Mouse (Mus musculus) frontal cortex, postnatal 36 days (tissue): ENCODE results near the gene Gm5148.

Source experiments
- DNase-seq, 2 experiments: peaks; one replicate each; pipeline ENCODE4 v3.0.0; 2022; ENCODE audit warnings: low spot score in 2 of 2

The Gm5148 gene

DNA sequence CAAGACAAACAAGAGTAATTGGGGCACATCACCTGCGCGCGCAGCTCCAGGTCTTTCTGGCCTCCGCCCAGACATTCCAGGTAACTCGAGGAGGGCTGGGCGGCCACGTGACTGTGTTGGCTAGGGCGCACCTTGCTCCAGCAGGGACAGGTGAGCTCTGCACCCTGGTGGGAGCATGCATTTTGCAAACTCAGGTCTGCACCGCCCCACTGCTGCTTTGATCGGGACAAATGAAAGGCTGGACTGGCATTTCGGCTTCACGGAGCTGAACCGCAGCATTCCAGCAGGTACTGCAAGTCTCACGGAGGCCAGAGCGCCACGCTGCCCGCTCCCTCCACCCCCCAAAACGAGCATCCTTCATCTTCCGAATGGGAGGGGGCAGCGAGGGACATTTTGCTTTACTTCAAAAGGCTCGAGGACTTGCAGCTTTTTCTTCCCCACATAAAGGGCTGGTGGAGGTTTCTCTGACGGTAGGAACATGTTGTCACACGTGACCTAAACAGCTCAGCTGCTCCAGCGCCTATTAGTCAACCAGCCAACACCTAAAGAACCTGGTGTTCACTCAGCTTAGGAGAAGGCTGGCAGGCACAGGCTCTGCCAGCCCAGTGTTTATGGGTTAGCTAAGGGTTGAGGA is at the start of gene Gm5148:
Gene Gm5148, minus strand, starts transcription at position 320 of the 634 bp plus-strand sequence.
- peak; percentile 45 to 54 for DNase-seq

DNA sequence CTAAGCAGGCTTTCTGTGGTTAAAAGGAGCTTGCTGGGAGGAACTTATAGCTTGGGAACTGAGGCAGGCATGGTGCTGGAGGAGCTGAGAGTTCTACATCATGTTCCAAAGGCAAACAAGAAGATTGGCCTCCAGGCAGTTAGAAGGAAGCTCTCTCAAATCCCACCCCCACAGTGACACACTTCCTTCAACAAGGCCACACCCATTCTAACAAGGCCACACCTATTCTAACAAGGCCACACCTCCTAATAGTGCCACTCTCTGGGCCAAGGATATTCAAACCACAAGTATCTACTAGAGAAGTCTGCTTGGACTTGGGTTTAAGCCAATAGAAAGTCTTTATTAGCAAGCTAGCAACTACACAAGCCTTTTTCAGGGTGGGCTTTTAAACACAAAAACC is 46.7 kb upstream of the Gm5148 start:
- DNase-seq = no peak

DNA sequence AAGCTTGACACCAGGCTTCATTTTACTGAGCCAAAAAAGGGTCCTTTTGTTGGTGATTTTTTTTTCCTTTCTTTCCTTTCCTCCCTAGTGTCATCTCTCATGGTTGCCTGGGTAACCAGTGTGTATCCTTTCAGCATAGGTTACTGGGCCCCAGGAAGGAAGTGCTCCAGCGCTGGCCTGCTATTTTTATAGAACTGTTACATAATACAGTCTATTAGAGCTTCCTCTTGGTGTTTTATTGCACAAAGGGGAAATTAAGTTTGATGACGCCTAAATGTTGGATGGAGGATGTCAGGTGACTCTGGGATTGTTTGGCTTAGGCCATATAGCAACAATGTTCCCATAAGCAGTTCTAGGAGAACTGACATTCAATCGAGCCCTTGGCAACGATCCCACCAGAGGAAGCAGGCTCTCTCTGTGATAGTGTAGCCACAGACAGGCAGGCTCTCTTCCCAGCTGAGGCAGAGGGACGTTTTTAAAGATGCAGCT is 45.0 kb upstream of the Gm5148 start:
- DNase-seq = peak; percentile 67 to 73

DNA sequence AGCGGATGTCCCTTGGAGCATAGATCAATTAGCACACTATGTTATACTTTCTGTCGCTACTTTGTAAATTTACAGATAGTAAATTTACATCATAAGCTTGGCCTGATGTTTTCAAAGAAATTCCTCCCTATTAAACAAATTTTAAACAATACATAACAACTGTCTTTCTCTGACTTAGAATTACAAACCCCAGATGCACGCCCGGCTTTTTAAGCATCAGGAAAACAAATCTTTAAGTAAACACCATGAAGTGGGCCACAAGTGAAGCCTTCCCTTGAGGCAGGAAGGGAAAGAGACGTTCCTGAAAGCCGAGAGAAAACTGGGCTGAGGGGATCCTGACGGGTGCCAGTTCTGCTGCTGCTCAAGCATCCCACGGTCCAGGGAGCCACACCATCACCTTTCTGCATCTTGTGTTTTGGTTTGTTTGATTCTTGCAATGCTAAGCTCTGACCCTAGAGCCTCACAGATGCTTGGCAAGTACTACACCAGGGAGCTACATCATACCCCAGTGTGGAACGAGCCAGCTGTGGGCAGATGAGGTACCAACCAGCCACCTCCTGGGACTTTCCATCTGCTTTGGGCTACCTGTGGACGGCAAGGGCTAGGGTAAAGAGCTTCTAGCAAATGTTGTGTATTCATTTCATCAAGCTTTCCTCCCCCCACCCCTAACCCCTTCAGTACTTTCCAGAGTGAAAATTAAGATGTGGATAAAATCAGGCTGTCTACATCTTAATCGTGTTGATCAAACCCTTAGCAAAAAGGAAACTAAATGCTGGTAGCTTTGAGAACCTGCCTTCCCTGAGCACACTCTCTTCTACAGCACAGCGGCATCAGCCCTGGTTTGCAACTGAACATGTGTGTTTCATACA is 43.1 kb upstream of the Gm5148 start:
- DNase-seq = no peak

DNA sequence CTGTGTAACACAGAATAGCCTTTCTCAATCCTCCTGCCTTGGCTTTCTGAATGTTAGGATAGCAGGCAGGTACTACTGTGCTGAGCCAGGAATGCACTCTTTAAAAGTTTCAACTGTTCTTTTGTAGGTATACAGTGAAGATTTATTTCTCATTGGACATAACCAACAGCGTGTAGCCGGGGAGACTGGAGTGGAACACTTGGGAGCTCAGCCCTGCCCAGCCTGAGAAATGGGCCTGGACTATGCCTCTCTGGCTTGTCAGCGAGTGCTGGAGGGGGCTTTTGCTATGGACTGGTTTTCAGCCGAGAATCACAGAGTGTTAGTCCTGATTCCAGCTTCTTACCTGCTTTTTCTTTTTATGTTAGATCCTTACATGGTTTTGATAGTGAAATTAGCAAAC is 42.3 kb upstream of the Gm5148 start:
- no peak for DNase-seq

DNA sequence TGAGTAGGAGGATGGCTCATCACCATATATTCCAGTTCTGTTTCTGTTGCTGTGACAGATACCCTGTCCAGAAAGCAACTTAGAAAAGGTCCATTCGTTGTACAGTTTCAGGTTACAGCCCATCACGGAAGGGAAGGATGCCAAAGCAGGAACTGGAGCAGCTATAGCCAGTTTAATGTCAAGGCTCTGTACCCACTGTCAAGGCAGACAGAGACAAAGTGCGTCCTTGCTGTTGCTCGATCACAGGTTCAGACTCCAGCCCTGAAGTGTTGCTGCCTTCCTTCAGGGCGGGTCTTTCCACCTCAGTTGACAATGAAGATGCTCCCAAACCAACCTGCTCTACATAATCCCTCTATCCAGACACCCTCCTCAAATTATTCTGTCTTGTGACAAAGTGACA is 41.7 kb upstream of the Gm5148 start:
- no peak for DNase-seq

DNA sequence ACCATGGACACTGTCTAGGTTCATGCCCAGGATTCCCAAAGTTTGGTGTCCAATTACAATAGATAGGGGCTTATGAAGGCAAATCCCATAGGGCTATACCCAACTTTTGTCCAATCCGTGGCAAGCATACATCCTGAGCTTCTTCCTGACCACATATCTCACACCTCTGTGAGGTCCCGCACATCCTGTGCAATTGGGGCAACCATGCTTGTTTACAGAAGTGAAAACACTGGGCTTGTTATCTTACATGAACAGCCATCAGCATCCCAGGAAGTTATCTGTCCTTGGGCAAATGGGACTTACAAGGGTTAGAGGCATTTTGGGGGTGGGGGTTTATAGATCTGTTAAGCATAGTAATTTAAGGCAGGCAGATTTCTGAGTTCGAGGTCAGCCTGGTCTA is 41.0 kb upstream of the Gm5148 start:
- DNase-seq = no peak

DNA sequence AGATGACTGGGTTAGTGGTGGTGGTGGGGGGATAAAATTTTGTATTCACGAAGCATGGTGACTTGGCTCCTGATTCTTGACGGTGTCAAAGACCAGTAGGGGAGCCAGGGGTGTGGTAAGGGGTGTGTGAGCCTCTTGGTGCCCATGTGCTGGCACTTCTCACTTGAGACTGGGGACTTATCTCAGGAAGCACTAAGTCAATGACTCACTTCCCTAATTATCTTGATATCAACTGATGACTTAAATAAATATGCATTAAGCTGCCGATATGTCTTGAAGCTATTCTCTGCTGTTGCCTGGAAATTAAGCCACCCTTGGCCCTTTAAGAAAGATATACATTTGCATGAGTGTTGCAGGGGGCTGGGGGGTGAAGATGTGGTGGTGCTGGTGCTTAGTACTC is 38.0 kb upstream of the Gm5148 start:
- DNase-seq = no peak

DNA sequence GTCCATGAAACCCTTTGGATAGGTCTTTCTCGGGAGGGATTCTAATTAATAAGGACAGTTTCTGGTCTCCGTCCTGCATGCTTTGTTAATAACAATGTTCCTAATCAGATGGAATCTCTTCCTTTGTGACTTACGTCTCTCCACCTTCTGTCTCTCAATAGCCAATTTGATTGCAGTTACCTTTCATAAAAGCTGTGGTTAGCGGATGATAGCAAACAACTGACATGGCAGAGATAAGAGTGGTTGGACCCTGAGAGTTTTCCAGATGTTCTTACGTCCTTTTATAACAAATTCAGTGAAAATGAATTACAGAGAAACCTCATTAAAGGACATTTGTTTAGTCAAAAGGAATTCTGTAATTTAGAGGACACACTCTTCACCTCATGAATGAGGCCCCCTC is 37.5 kb upstream of the Gm5148 start:
- no peak for DNase-seq

DNA sequence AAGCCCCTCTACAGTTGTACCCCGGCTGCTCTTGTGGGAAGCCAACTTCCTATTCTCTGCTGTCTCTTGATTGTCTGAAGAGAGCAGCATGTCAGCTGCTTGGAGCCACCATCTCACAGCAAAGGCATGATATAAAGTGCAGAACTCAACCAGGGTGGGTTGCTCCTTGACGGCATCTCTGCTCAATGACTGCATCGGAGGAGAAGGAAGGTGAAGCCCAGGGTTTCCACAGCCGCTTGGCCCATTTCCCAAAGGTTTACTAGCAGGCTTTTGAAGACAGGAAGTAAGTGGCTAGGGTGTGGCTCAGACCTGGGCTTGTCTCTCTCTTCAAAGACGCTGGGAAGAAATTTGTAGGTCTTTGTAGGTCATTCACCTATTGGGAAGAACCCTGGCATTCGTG is 36.6 kb upstream of the Gm5148 start:
- no peak for DNase-seq

DNA sequence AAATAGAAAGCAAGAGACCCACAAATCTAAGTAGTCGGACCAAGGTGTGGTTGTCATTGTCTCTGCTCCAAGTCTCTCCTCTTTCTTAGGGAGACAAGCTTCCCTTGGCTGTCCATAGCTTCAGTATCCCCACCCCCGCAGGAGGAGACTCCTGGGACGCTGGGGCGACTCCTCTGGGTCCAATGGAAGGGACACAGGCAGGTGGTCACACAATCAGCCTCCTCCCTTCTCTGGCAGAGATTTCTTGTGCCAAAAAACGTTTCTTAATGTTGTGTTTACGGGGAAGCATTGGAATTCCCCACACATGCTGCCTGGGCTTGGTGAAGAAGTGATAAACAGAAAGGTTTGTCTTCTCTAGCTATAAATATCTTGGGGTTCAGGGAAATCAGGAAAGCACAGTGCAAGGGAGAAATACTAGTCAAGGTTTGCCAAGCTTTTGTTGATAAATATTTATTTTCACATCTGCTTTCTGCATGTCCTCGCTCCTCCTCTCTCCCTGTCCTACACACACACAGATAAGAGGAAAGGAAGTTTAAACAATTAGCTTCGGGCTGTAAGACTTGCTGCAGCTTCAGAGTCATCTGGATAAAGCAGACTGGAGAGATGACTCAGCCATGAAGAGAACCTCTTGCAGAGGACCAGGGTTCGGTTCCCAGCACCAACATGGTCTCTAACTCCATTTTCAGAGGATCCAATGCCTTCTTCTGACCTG is 34.5 kb upstream of the Gm5148 start:
- no peak for DNase-seq

DNA sequence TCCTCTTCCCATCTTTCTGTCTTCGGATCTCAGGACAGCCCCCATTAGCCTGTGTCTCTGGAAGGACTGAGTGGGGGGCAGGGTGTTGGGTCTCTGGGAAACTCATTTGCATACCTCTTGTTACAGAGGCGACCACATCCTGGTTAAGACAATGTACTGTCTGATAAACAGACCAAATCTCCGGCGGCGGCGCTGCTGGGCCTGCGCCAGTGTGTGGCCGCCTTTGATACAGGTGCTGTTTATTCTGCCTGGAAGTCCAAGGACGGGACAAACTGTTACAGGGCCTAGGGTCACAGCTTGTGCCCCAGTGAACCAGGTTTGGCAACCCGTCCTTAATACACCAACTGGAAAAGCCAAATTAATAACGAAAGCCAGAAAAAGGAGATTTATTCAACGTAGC is 33.8 kb upstream of the Gm5148 start:
- DNase-seq = no peak

DNA sequence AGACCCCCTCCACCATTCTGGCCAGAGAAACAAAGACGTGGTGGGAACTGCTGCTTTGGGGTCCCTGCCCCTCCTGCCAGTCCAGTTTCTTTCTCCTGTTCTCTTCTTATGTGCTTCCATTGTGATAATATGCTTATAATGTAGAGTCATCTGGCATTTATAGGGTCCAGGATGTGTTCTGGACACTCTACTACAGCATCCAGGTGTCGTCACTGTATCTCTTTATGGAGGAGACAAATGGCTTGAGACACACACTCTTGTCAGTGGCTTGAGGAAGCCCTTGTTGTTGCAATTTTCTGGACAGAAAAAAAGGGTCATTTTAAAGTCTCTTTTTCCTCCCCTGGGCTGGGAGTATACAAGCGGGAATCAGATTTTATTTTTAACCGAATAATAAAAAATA is 33.3 kb upstream of the Gm5148 start:
- no peak for DNase-seq

DNA sequence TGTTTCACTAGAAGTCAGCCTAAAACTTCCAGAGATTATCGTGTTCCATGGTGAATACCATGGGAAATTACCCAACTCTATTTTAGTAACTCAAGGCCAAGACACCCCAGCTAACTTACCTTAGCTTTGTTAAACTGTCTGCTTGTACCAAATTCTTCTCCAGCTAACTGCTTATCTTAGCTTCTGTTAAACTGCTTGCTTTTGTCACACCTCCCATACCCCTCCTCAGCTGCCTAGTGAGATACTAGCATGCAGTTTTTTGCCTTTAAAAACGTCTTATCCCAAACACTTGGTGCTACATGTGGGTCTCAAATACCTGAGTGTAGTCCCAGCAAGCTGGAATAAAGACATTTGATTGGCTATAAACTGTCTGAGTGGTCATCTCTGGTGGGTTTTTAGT is 31.7 kb upstream of the Gm5148 start:
- DNase-seq = no peak

DNA sequence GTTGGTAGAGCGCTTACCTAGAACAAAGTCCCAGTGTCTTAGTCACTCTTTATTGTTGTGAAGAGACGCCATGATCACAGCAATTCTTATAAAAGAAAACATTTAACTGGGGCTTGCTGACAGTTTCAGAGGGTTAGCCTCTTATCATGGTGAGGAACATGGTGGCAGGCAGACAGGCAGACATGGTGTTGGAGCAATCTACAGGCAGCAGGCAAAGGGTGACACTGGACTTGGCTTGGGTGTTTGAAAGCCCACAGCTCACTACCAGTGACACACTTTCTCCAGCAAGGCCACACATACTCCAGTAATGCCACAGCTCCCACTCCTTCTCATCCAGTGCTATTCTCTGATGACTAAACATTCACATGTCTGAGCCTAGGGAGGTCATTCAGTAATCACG is 30.3 kb upstream of the Gm5148 start:
- no peak for DNase-seq

DNA sequence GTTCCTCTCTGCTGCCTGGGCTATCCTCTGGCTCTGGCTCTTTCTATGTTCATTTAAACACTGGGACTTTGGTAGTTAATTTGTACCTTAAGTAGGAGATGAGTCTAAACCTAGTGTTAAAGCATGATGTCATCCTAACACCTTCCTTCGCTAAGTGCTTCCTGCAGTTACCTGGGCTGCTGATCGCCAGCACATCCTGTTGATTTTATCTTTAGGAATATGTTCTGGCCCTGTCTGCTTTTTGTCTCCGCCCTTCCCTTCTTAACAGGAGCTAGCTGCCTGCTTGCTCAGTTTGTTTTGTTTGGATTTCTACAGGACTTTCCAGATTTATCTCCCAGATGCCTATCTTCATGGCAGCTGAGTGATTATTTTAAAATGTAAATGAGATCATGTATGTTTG is 28.9 kb upstream of the Gm5148 start:
- no peak for DNase-seq

DNA sequence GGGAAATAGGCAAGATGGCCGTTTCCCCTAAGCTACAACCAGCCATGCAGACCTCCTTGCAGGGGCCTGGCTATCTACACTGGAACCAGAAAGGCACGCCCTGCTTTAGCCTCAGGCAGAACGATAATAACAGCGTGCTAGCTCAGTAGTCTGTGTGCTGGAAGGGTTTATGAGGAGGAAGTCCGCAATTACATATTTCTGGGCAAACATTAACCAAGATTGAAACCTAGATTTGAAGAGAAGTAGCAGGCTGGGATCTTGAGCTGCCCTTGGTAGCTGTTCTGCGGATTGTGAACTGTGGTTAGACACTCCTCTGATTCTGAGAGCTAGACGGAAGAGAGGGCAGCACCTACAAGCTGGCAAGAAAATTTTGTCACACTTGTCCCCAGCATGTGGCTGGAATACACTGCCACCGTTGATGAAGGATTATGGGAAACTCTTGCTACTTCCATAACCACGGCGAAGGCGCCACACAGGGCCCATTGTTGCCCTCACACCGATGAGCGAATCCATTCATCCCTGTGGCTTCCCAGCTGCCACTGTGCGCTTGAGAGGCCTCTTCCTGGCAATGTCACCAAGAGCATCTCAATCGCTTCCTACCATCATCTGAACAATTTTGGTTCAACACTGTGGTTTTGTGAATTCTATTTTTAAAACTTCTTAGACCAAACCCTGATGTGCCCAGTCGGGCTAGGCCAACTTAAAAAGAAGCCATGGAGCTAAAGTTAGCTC is 23.9 kb upstream of the Gm5148 start:
- peak in 1 of 2 experiments; percentile 33 for DNase-seq

DNA sequence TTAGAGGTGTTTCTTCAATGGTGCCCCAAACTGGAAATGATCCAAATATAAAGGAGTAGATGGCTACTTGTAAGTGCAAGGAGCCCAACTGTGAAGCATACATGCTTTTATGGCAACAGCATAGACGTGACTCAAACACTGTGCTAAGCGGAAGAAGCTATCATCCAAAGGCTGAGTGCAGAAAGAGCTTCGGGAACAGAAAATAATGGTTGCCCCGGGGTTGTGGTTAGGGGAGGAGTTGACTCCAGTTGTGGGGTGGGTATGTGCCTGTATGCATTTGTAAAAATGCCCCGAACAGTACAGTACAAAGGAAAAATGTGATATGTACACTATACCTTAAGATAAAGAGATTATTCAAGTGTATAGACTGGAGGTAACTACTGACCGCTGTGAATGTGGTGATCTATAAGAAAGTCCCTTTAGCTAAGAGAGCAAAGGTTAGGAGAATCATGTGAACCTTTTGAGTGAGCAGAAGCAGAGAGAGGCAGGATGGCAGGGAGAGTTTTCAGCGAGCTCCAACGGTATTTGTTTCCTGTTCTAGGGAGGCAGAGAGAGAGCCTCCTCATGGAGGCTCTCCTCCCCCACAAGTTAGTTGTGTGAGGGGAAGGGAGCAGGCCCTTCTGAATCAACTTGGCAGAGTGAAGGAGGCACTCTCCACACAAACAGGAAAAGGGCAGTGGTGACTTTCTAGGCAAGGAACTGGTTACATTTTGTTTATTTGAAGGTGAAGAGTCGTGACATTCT is 23.1 kb upstream of the Gm5148 start:
- no peak for DNase-seq

DNA sequence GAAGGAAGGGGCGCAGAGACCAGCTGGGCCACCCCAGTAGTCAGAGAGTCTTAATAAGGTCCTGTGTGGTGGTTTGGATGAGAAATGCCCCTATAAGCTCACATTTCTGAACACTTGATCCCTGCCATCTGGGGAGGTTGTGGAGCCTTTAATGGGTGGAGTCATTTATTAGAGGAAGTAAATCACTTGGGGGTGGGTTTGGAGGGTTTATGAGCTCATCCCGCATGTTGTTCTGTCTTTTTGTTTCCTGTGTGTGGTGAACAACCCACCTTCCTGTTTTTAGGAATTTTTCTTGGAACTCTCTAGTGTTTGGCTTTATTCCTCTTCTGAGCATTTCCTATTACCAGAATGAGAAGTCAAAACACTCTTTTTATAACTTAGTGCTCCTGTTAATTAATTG is 19.8 kb upstream of the Gm5148 start:
- no peak for DNase-seq

DNA sequence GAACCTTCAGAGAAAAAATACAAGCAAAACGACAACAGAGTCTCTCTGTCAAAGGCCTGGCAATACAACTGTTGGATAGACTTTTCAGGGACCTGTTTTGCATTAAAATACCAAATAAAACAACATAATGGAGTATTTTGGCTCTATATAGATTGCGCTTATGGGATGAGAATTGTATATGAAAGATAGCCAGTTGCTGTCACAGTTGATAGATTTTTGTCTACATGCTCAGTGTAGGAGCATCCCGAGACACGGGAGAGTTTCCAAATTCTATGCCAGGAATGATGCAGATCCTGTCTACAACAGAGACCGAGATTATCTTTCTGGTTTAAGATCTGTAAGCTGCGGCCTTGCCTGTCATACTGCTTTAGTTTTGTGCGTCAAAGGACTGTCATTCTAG is 15.7 kb upstream of the Gm5148 start:
- DNase-seq = no peak
